Mouse (Mus musculus) E14TG2a.4 (cell line): ENCODE results near the gene Mipol1.

Source experiments
- CTCF ChIP-seq: conservative IDR thresholded peaks from 2 replicates; pipeline ENCODE4 v1.5.1; 2014; ENCODE audit warnings: low read length
- NANOG ChIP-seq: IDR thresholded peaks from 2 replicates; pipeline ENCODE4 v1.6.1; 2014; ENCODE audit warnings: borderline replicate concordance, low read length, mixed read lengths
- POU5F1 ChIP-seq: IDR thresholded peaks from 2 replicates; pipeline ENCODE4 v1.6.1; 2014; ENCODE audit warnings: low read length, borderline replicate concordance

- TF ChIP-seq CTCF, result no peak
- TF ChIP-seq NANOG, result no peak
- TF ChIP-seq POU5F1, result no peak
These were observed 234.5 kb downstream of the Mipol1 start for GRCm38 (mm10) chr12:57464520-57465334.
